ENCODE assay signal across 18 mouse cellular contexts in the genomic region with DNA sequence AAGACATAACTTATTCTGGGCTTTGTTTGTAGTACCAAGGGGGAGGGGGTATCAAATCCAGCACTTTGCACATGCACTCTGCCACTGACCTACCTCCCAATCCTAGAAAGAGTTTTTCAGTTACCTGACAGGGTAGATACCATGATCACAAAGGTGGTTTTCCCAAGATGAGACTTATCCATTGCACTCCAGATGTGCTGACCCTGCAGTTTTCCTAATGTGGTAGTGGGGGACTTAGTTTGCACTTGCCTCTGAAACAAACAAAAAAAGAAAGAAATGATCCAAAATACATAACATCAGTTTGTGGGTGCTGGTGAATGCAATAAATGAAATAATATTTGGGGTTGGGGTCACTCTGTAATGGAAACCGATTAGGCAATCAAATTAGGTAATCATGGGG.
"Had no signal": no experiment of that assay in that cellular context is flagged by ENCODE, and none has a peak within 500 bp of the region (broad histone marks: within the 10 kb centered on the region; RNA-seq: fewer than 3 reads in every experiment).

No protein-coding gene starts in this region.

- ATAC-seq: midbrain, embryonic 13.5 days; midbrain, embryonic 15.5 days had no signal

- H3K27ac ChIP-seq: midbrain, embryonic 10.5 days; midbrain, embryonic 13.5 days; midbrain, embryonic 15.5 days; neural tube, embryonic 13.5 days; neural tube, embryonic 15.5 days; stomach, embryonic 15.5 days; stomach, postnatal 0 days had no signal

- DNase-seq: lung, adult 18-20 months; lung, embryonic 14.5 days; lung, postnatal 10 days; lung, postnatal 4 days; retina, postnatal 1 day; right cerebral cortex, adult 18-20 months; right cerebral cortex, postnatal 14 days; thymus, adult 2 months; thymus, postnatal 25 days; thymus, postnatal 4 days had no signal

- H3K9me3 ChIP-seq: midbrain, embryonic 10.5 days; midbrain, embryonic 13.5 days; midbrain, embryonic 15.5 days; neural tube, embryonic 13.5 days; neural tube, embryonic 15.5 days; stomach, embryonic 15.5 days had no signal

- H3K27me3 ChIP-seq: midbrain, embryonic 13.5 days; midbrain, embryonic 15.5 days; neural tube, embryonic 13.5 days; neural tube, embryonic 15.5 days; stomach, embryonic 15.5 days had no signal

- H3K4me1 ChIP-seq: midbrain, embryonic 15.5 days; neural tube, embryonic 13.5 days; neural tube, embryonic 15.5 days; stomach, embryonic 15.5 days had no signal

- H3K4me2 ChIP-seq: lung, embryonic 14.5 days; midbrain, embryonic 13.5 days; midbrain, embryonic 15.5 days; neural tube, embryonic 13.5 days; neural tube, embryonic 15.5 days; stomach, embryonic 15.5 days had no signal

- H3K4me3 ChIP-seq: midbrain, embryonic 10.5 days; midbrain, embryonic 13.5 days; midbrain, embryonic 15.5 days; myocyte; neural tube, embryonic 13.5 days; neural tube, embryonic 15.5 days; stomach, embryonic 15.5 days had no signal

- H3K9ac ChIP-seq: lung, embryonic 14.5 days; midbrain, embryonic 13.5 days; midbrain, embryonic 15.5 days; neural tube, embryonic 13.5 days; neural tube, embryonic 15.5 days; stomach, embryonic 15.5 days had no signal
